Mouse (Mus musculus) cerebellum, adult 9-10 months (tissue): ENCODE data around the gene Gm12886.

Experiments used
- DNase-seq: peaks from one replicate; pipeline ENCODE4 v3.0.0; 2022

Gene Gm12886

DNA sequence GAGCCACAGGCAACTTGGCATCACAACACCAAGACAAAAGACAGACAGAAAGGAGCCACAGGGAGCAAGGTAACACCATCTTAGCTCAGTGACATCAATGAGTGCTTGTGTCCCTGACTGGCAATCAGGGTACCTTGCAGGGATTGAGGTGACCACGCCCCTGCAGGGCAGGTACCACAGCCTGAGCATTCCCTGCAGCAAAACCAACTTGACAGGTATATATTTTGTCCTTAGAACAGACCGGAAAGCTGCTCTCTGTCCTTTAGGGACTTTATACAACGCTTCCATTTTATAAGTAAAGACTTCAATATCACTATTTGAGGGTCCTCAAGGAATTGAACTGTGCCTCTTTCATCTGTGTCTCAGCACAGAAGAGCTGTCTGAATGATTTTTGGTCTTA is at the start of gene Gm12886:
TSS of gene Gm12886 (minus strand) at position 101 of the 400 bp plus-strand sequence.
- DNase-seq = no peak
